Mouse (Mus musculus) midbrain, postnatal 0 days (tissue): ENCODE measurements around the gene Gpr62. TPM values are rescaled to one million over a fixed set of nuclear protein-coding genes. Genes with fewer than 3 reads are reported as not detected.

ENCODE experiments used
- ATAC-seq: fragments of 200-750 bp; cut with Nextera tagmentation; 2 replicates; pipeline ENCODE4 v1.8.0; 2017; ENCODE audit warnings: moderate number of reproducible peaks, mild to moderate bottlenecking, moderate TSS enrichment, moderate library complexity; ENCODE audit not compliant: low FRiP score
- DNase-seq: peaks from one replicate; pipeline ENCODE4 v3.0.0-alpha.2; 2015; ENCODE audit warnings: low spot score
- H3K27ac ChIP-seq: fragments of 300-500 bp; sonication (generic); 2 replicates; pipeline ENCODE4 v1.5.1; 2014; ENCODE audit warnings: low read depth, mild to moderate bottlenecking, low read length, mixed read lengths
- H3K27me3 ChIP-seq: fragments of 300-500 bp; sonication (generic); 2 replicates; pipeline ENCODE4 v1.6.1; 2014; ENCODE audit warnings: low read length, control low read depth, mixed read lengths; ENCODE audit not compliant: insufficient read depth
- H3K36me3 ChIP-seq: fragments of 300-500 bp; sonication (generic); 2 replicates; pipeline ENCODE4 v1.6.1; 2014; ENCODE audit warnings: low read length, control low read depth, mixed read lengths; ENCODE audit not compliant: insufficient read depth
- H3K4me1 ChIP-seq: fragments of 300-500 bp; sonication (generic); 2 replicates; pipeline ENCODE4 v1.6.1; 2014; ENCODE audit warnings: mild to moderate bottlenecking, control low read depth, antibody characterized with exemption, low read length, mixed read lengths; ENCODE audit not compliant: insufficient read depth
- H3K4me2 ChIP-seq: fragments of 300-500 bp; sonication (generic); 2 replicates; pipeline ENCODE4 v1.6.1; 2014; ENCODE audit warnings: low read depth, mild to moderate bottlenecking, low read length, mixed read lengths; ENCODE audit not compliant: poor library complexity, severe bottlenecking
- H3K4me3 ChIP-seq: fragments of 300-500 bp; sonication (generic); 2 replicates; pipeline ENCODE4 v1.5.1; 2014; ENCODE audit warnings: low read depth, mild to moderate bottlenecking, low read length, moderate library complexity
- H3K9ac ChIP-seq: fragments of 300-500 bp; sonication (generic); replicated peaks from 2 replicates; pipeline ENCODE4 v1.6.1; 2014; ENCODE audit warnings: mild to moderate bottlenecking, low read length, moderate library complexity, mixed read lengths; ENCODE audit not compliant: poor library complexity, severe bottlenecking
- H3K9me3 ChIP-seq: fragments of 300-500 bp; sonication (generic); 2 replicates; pipeline ENCODE4 v1.6.1; 2016; ENCODE audit warnings: low read length, control low read depth
- CTCF ChIP-seq: IDR thresholded peaks from 2 replicates; pipeline ENCODE4 v1.5.1; 2016; ENCODE audit warnings: antibody characterized with exemption, mild to moderate bottlenecking
- WGBS: fragments of 180-500 bp; shearing (Covaris S2); extraction: QIAGEN DNeasy Blood & Tissue Kit; methylation state at CpG from one replicate; pipeline ENCODE4 v1.1.7; 2014; 5-methylcytosine and 5-hydroxymethylcytosine counted together
- polyA plus RNA-seq: library from polyadenylated mRNA; unstranded; fragments of >200 nt; fragmentation: Nextera tagmentation; extraction: Ambion mirVana; gene quantifications from 2 replicates; pipeline ENCODE4 v1.2.1, GENCODE M21; 2015
- total RNA-seq: library from RNA; depleted of rRNA; stranded (reverse); fragments of >200 nt; gene quantifications from 2 replicates; pipeline ENCODE4 v1.2.3, GENCODE M21; 2014

Gpr62 gene
- total and polyA plus RNA-seq, 2 experiments from 2014 or later, result 2.2 to 2.9 TPM

DNA sequence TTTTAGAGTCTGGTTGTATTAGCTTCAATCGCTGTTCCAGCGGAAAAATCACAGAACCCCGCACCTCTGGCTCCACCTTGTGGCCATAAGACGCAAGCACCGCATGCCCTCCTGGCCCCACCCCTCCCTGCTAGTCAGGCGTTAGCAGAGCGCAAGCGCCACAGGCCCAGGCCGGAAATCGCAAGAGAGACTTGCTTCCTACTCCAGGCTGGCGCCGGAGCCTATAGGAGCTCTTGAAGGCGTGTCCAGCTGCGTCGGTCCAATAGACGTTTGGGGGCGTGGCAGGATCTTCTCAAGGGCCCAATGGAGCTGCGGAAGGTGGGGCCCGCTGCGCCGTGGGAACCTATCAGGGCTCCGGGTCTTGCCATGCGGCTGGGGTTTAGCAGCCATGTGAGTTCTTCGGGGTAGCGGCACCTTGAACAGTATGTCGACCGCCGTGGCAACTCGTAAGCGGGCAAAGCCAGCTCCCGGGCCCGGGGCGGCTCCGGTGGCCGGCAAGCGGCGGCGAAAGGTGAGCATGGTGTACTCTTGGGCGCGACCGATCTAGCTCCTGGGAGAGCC lies 11.3 kb upstream of the Gpr62 start, which contains the start of gene Parp3:
Parp3 (minus strand) TSS at position 26 of the 561 bp plus-strand sequence.
- Histone ChIP-seq H3K9me3 (no peaks in the 10 kb centered on the region), H3K36me3 (peaks cover 12% of the 10 kb centered on the region), H3K4me2 (peak within 1 kb of the TSS; percentile 61), H3K4me1 (peaks cover 5% of the 10 kb centered on the region; the same call in 1 of the 2 replicates), H3K27me3 (no peaks in the 10 kb centered on the region), H3K4me3 (peak within 1 kb of the TSS; percentile 58), H3K27ac (peak within 1 kb of the TSS; percentile 21), H3K9ac (peak within 1 kb of the TSS; percentile 62)
- peak; percentile 98 for ATAC-seq
- TF ChIP-seq CTCF, result peak; percentile 99
- under 1% methylated on average over 41 of the region's 41 CpGs for WGBS
- DNase-seq, result peak; percentile 100

DNA sequence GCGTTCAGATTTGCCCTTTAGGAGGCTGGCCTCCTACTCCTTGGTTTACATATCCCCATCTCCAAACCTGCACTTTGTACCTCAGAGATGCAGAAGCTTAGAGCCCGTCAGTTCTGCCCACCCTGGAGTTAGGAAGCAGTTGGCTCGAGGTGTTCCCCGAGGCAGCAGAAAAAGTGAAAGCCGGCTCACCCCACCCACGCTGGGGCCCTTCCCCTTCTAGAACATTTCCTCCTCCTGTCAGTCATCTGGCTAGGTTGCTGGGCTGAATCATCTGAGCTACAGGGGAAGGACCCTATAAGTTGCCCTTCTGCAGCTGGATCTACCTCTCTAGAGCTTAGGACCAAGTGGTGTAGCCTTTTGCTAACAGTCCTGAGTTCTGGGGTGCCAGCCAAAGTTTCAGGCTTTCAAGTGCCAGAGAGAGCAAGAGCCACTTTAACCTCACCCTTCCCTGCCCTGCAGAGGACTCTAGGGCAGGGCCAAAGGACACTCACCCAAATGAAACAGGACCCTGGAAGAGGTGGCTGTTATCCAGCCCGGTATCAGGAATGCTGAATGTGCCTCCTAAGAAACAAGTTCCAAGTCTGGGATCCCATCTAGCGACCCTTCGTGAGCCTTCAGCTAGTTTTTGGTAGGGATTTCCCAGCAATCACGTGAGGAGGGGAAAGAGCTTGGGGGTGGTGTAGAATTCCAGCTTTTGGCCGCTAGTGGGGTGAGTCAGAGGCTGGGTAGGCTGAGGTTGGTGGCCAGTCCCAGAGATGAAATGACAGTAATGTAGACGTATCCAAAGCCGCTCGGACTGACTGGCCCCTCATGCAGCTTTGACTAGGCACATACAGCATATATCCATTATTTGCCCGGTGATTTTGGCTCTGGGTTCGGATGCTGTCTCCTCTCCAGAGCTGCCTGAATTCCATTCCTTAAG lies 10.5 kb upstream of the Gpr62 start:
- peak overlapping the region; percentile 12 for H3K27ac ChIP-seq
- H3K36me3 ChIP-seq, result 0 out of 2 replicates have a peak, but pooled peaks cover 7% of the 10 kb centered on the region
- no peaks in the 10 kb centered on the region for H3K9me3 ChIP-seq
- no peaks in the 10 kb centered on the region for H3K27me3 ChIP-seq
- ATAC-seq (no peak; the same call in 1 of the 2 replicates), DNase-seq (peak; percentile 30)
- H3K4me3 ChIP-seq, result no peak overlapping the region; the same call in 1 of the 2 replicates
- no peak for TF ChIP-seq CTCF
- peak overlapping the region; percentile 19 for H3K4me2 ChIP-seq
- no peak overlapping the region for H3K9ac ChIP-seq
- H3K4me1 ChIP-seq, result peaks cover 5% of the 10 kb centered on the region; the same call in 1 of the 2 replicates
- WGBS, result 30% methylated on average over 16 of the region's 16 CpGs

DNA sequence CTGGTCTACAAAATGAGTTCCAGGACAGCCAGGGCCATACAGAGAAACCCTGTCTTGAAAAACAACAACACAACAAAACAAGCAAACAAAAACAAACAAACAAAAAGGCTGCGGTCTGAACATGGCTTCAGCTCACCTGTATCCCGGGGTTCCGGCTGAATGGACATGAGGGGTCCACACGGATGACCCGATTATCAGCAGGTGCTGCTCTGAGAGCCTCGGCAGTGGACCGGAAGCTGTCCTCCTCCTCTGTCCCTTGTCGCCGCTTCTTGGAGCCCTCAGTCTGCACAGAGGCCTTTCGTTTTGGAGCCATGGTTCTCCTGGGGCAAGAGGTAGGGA lies 9.9 kb upstream of the Gpr62 start, which contains the start of gene Rrp9:
Rrp9 (plus strand) TSS at position 301 of the 339 bp plus-strand sequence.
- no peak for TF ChIP-seq CTCF
- no peaks in the 10 kb centered on the region for H3K9me3 ChIP-seq
- H3K27ac ChIP-seq, result peak within 1 kb of the TSS; percentile 12
- ATAC-seq (no peak), DNase-seq (no peak)
- no peak within 1 kb of the TSS for H3K9ac ChIP-seq
- H3K4me2 ChIP-seq, result peak within 1 kb of the TSS; percentile 19
- H3K4me1 ChIP-seq, result peaks cover 5% of the 10 kb centered on the region; the same call in 1 of the 2 replicates
- no peak within 1 kb of the TSS; the same call in 1 of the 2 replicates for H3K4me3 ChIP-seq
- no peaks in the 10 kb centered on the region for H3K27me3 ChIP-seq
- 93% methylated on average over 10 of the region's 10 CpGs for WGBS
- H3K36me3 ChIP-seq, result 0 out of 2 replicates have a peak, but pooled peaks cover under 1% of the 10 kb centered on the region

DNA sequence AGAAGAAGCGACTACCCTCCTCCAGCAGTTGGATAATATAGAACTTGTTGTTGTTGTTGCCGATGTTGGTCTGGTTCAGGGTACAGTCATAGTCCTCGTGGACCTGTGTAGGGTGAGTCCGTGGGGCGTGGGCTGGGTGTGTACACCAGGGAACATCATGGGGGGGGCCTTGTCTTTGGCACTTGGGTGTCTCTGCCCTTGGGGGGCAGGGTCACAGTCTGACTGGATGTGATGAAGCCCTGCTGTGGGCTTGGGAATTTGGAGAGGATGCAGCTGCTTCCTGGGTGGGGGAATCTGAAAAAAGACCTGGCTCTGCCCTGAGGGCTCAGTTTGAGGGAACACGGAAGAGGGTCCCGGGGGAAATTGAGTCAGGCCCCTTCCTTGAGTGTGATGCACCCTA lies 9.3 kb upstream of the Gpr62 start:
- H3K9ac ChIP-seq, result no peak overlapping the region

DNA sequence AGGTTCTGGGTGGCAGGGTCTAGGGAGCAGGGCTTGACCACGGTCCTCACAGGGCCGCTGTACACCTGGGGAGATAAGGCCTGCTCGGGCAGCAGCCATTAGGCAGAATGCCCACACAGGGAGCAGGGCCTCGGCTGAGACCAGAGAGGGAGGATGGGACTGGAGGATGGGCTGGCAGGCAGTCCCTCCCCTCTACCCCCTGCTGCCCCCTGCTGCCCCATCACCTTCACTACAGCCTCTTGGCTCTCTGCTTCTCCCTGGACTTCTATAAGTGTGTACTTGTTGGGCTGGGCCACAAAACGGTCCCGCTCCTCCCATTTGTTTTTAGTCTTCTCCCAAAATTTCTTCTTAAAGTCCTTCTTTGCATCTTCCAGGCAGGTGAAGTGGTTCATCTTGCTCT lies 8.7 kb upstream of the Gpr62 start:
- 9% methylated on average over 6 of the region's 6 CpGs for WGBS
- no peak for ATAC-seq
- no peak overlapping the region for H3K9ac ChIP-seq

More for the DNA sequence above, 9.3 kb upstream of the Gpr62 start:
- Histone ChIP-seq H3K27me3 (no peaks in the 10 kb centered on the region), H3K9me3 (no peaks in the 10 kb centered on the region), H3K4me1 (peaks cover 5% of the 10 kb centered on the region; the same call in 1 of the 2 replicates), H3K36me3 (no peaks in the 10 kb centered on the region), H3K4me2 (no peak overlapping the region), H3K4me3 (no peak overlapping the region), H3K27ac (no peak overlapping the region)
- TF ChIP-seq CTCF, result no peak
- DNase-seq (no peak), ATAC-seq (no peak)
- 62% methylated on average over 7 of the region's 7 CpGs for WGBS

More for the DNA sequence above, 8.7 kb upstream of the Gpr62 start:
- TF ChIP-seq CTCF, result peak; percentile 66
- Histone ChIP-seq H3K4me2 (no peak overlapping the region), H3K9me3 (no peaks in the 10 kb centered on the region), H3K4me1 (peaks cover 5% of the 10 kb centered on the region; the same call in 1 of the 2 replicates), H3K36me3 (no peaks in the 10 kb centered on the region), H3K4me3 (no peak overlapping the region), H3K27ac (no peak overlapping the region), H3K27me3 (no peaks in the 10 kb centered on the region)
- DNase-seq, result peak; percentile 59
